Mouse (Mus musculus) heart, adult 10 weeks (tissue): Measurements from ENCODE around the gene Eapp. TPM values are rescaled to one million over a fixed set of nuclear protein-coding genes. Genes with fewer than 3 reads are reported as not detected.

Experiments used
- polyA plus RNA-seq: library from polyadenylated mRNA; stranded (reverse); fragments of 350-450 nt; fragmentation: Illumina TruSeq; extraction: RNeasy Lipid Tissue Mini Kit (QIAGEN cat#74804); gene quantifications from one replicate; pipeline ENCODE4 v1.2.3, GENCODE M21; 2014; ENCODE audit warnings: low read depth, low replicate concordance

Eapp gene
- 26.3 TPM for polyA plus RNA-seq

DNA sequence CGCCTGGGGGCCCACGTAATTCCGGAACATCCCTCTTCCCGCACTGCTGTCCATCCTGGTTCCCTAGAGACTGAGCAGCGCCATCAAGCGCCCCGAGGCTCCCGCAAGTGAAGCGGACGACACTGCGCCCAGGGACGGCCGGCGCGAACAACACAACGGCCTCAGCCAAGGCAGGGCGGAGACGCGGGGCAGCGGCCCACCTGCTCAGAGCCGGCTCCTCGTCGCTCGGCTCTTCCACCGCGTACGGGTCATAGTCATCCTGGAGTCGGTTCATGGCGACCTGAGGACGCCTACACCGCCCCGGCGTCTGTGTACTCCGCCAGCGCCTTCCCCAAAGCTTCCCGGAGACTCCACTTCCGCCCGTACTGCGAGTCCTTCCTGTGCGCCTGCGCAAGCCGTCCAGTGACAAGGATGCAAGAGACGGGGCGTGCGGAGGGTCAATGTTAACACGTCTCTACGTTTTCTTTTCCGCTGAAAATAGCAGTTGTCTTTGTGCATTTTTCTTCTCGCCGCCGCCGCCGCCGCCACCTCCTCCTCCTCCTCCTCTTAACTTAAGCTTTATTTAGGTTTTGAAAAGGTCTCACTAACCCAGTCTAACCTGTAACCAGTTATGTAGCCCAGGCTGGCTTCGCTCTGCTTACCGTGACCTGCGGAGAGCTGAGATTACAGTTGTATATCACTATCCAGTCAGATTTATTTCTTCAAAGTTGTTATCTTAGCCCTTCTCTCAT, at the start of gene Eapp:
Eapp (minus strand) TSS at position 387 of the 731 bp plus-strand sequence.

DNA sequence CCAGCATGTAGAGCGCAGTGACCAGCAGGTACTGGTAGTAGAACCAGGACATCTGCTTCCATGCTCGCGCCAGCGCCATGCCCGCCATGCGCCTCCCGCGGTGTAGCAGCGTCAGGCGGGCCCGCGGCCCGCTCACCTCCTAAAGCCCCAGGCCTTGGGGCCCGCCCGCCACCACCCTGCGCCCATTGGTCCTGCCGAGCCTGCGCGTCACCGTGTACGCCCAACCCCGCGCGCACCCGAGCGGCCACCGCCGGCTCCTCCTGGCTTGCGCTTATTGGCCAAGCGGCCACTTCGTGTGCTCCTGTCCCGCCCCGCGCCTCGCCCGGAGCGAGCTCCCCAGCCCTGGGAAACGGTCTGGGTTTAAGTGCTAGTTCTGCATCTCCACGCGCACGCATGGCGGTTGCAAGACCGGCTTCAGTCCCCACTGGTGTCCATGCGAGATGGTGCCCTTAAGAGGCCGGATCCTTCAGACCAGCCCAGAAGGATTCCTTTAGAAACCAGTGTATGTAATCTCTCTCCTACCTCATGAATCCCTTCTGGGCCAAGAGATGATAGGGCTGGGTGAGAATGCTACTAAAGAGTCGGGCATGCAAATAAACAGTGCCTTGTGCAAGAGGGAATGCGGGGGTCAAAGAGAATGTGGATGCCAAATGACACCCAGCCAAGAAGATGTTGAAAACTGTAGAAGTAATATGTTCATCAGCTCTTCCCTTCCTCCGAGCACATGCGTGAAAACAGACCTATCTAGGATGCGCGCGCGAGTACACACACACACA, 39.1 kb downstream of the Eapp start, which contains the start of gene Sptssa:
Sptssa (minus strand) TSS at position 178 of the 776 bp plus-strand sequence.

Other genes with a start within 250 kb of the Eapp start
- 50.9 TPM for gene Sptssa, start 39.3 kb downstream of the Eapp start, polyA plus RNA-seq
- 35.8 TPM for gene Snx6, start 99.8 kb upstream of the Eapp start, polyA plus RNA-seq
- 455 TPM for gene Cfl2, start 167.0 kb upstream of the Eapp start, polyA plus RNA-seq